Mouse (Mus musculus) C2C12 (cell line): ENCODE results near the gene Ccdc107. TPM values are rescaled to one million over a fixed set of nuclear protein-coding genes. Genes with fewer than 3 reads are reported as not detected.

Source experiments
- H3K27me3 ChIP-seq: one replicate; pipeline ENCODE4 v1.6.1; 2011; ENCODE audit not compliant: control insufficient read depth, insufficient read depth, insufficient read length
- H3K36me3 ChIP-seq: one replicate; pipeline ENCODE4 v1.6.1; 2011; ENCODE audit not compliant: control insufficient read depth, insufficient read depth
- H3K4me3 ChIP-seq: one replicate; pipeline ENCODE4 v1.5.1; 2011; ENCODE audit warnings: mild to moderate bottlenecking, control low read depth; ENCODE audit not compliant: poor library complexity, insufficient read depth, severe bottlenecking
- H3K79me2 ChIP-seq: one replicate; pipeline ENCODE4 v1.6.1; 2011; ENCODE audit not compliant: control insufficient read depth, insufficient read depth
- H3K79me3 ChIP-seq: one replicate; pipeline ENCODE4 v1.6.1; 2011; ENCODE audit warnings: low read depth, control low read depth
- H3ac ChIP-seq: one replicate; pipeline ENCODE3; 2011; ENCODE audit warnings: low read depth; ENCODE audit not compliant: control insufficient read depth, insufficient read length
- CEBPB ChIP-seq: IDR thresholded peaks from one replicate; pipeline ENCODE4 v1.6.1; 2011; ENCODE audit warnings: low read depth, mild to moderate bottlenecking, control low read depth, moderate library complexity
- CTCF ChIP-seq: IDR thresholded peaks from one replicate; pipeline ENCODE4 v1.5.1; 2011; ENCODE audit not compliant: control insufficient read depth, insufficient read depth, insufficient read length
- FOSL1 ChIP-seq: IDR thresholded peaks from one replicate; pipeline ENCODE4 v1.8.0; 2011; ENCODE audit warnings: mild to moderate bottlenecking, low read length; ENCODE audit not compliant: poor library complexity, insufficient read depth, severe bottlenecking
- MAX ChIP-seq: IDR thresholded peaks from one replicate; pipeline ENCODE4 v1.6.1; 2011; ENCODE audit warnings: mild to moderate bottlenecking, control low read depth
- MYOD1 ChIP-seq: IDR thresholded peaks from one replicate; pipeline ENCODE4 v1.6.1; 2011; ENCODE audit warnings: low read depth; ENCODE audit not compliant: control insufficient read depth, insufficient read length
- MYOG ChIP-seq: IDR thresholded peaks from one replicate; pipeline ENCODE4 v1.6.1; 2011; ENCODE audit not compliant: control insufficient read depth, insufficient read length; ENCODE audit errors: extremely low read depth
- USF1 ChIP-seq: IDR thresholded peaks from one replicate; pipeline ENCODE4 v1.6.1; 2011; ENCODE audit warnings: low read depth, mild to moderate bottlenecking, control low read depth, moderate library complexity
- polyA plus RNA-seq: library from polyadenylated mRNA; unstranded; fragments of >200 nt; fragmentation: generic; extraction: Trizol; gene quantifications from one replicate; pipeline ENCODE4 v1.2.1, GENCODE M21; 2012; ENCODE audit warnings: missing spikeins

Gene Ccdc107
- polyA plus RNA-seq, 1 experiment: 58.9 TPM

GRCm38 (mm10) chr4:43533270-43533669, 40.6 kb downstream of the Ccdc107 start:
- Histone ChIP-seq H3ac (no peak overlapping the region), H3K4me3 (no peak overlapping the region), H3K27me3 (no peaks in the 10 kb centered on the region), H3K79me3 (no peaks in the 10 kb centered on the region), H3K79me2 (no peaks in the 10 kb centered on the region), H3K36me3 (peaks cover 85% of the 10 kb centered on the region)
- TF ChIP-seq FOSL1: no peak
- TF ChIP-seq MYOD1: no peak
- TF ChIP-seq USF1: no peak
- TF ChIP-seq MYOG: no peak
- TF ChIP-seq CTCF: no peak
- TF ChIP-seq CEBPB: no peak
- TF ChIP-seq MAX: no peak

GRCm38 (mm10) chr4:43535628-43536027, 42.9 kb downstream of the Ccdc107 start:
- TF ChIP-seq CTCF: no peak
- no peak for TF ChIP-seq MAX
- no peak for TF ChIP-seq MYOG
- TF ChIP-seq MYOD1: no peak
- TF ChIP-seq FOSL1: no peak
- no peak for TF ChIP-seq USF1
- TF ChIP-seq CEBPB: no peak
- H3ac ChIP-seq: no peak overlapping the region

GRCm38 (mm10) chr4:43536031-43536430, 43.3 kb downstream of the Ccdc107 start:
- no peaks in the 10 kb centered on the region for H3K27me3 ChIP-seq
- TF ChIP-seq USF1 (no peak), MYOD1 (no peak), MAX (no peak), MYOG (no peak), CEBPB (no peak), CTCF (no peak), FOSL1 (no peak)
- H3K79me2 ChIP-seq: no peaks in the 10 kb centered on the region
- no peak overlapping the region for H3K4me3 ChIP-seq
- no peak overlapping the region for H3ac ChIP-seq
- H3K79me3 ChIP-seq: no peaks in the 10 kb centered on the region
- H3K36me3 ChIP-seq: peaks cover 97% of the 10 kb centered on the region

More at GRCm38 (mm10) chr4:43535628-43536027, 42.9 kb downstream of the Ccdc107 start:
- no peaks in the 10 kb centered on the region for H3K79me3 ChIP-seq
- no peaks in the 10 kb centered on the region for H3K27me3 ChIP-seq
- H3K36me3 ChIP-seq: peaks cover 98% of the 10 kb centered on the region
- H3K79me2 ChIP-seq: no peaks in the 10 kb centered on the region
- no peak overlapping the region for H3K4me3 ChIP-seq

- Histone ChIP-seq H3K79me2 (no peaks in the 10 kb centered on the region), H3ac (no peak overlapping the region), H3K27me3 (no peaks in the 10 kb centered on the region), H3K36me3 (peaks cover 97% of the 10 kb centered on the region), H3K4me3 (no peak overlapping the region), H3K79me3 (no peaks in the 10 kb centered on the region)
- TF ChIP-seq CTCF (no peak), MYOD1 (no peak), MYOG (no peak), FOSL1 (no peak), MAX (no peak), USF1 (no peak), CEBPB (no peak)
These were observed 49.3 kb downstream of the Ccdc107 start for GRCm38 (mm10) chr4:43542044-43542443.

Other genes starting within 250 kb of the Ccdc107 start
- gene Atp8b5, start 225.7 kb upstream of the Ccdc107 start, polyA plus RNA-seq: 0.04 TPM
- gene Rusc2, start 110.9 kb upstream of the Ccdc107 start, polyA plus RNA-seq: 18.8 TPM
- gene Fam166b, start 63.8 kb upstream of the Ccdc107 start, polyA plus RNA-seq: 0.06 TPM
- 28.9 TPM for gene Tesk1, start 51.0 kb upstream of the Ccdc107 start, polyA plus RNA-seq
- gene Cd72, start 38.3 kb upstream of the Ccdc107 start, polyA plus RNA-seq: 1.5 TPM
- gene Sit1, start 9.2 kb upstream of the Ccdc107 start, polyA plus RNA-seq: not detected
- gene Arhgef39, start 6.8 kb downstream of the Ccdc107 start, polyA plus RNA-seq: 11.7 TPM
- 0.67 TPM for gene Car9, start 14.1 kb downstream of the Ccdc107 start, polyA plus RNA-seq
- 622 TPM for gene Tpm2, start 30.9 kb downstream of the Ccdc107 start, polyA plus RNA-seq
- 52.4 TPM for gene Creb3, start 69.4 kb downstream of the Ccdc107 start, polyA plus RNA-seq
- gene Tln1, start 69.8 kb downstream of the Ccdc107 start, polyA plus RNA-seq: 158 TPM
- 22.6 TPM for gene Rgp1, start 85.8 kb downstream of the Ccdc107 start, polyA plus RNA-seq
- 6.0 TPM for gene Gba2, start 86.0 kb downstream of the Ccdc107 start, polyA plus RNA-seq
- not detected for gene Msmp, start 91.6 kb downstream of the Ccdc107 start, polyA plus RNA-seq
- gene Npr2, start 139.0 kb downstream of the Ccdc107 start, polyA plus RNA-seq: 7.3 TPM
- gene Spag8, start 160.7 kb downstream of the Ccdc107 start, polyA plus RNA-seq: 0.04 TPM
- 48.0 TPM for gene Hint2, start 163.6 kb downstream of the Ccdc107 start, polyA plus RNA-seq
- 0.16 TPM for gene Tmem8b, start 176.1 kb downstream of the Ccdc107 start, polyA plus RNA-seq
- 1.4 TPM for gene Fam221b, start 176.2 kb downstream of the Ccdc107 start, polyA plus RNA-seq
- gene Olfr70, start 207.9 kb downstream of the Ccdc107 start, polyA plus RNA-seq: not detected
- gene Olfr71, start 217.4 kb downstream of the Ccdc107 start, polyA plus RNA-seq: not detected
- gene Hrct1, start 234.3 kb downstream of the Ccdc107 start, polyA plus RNA-seq: 5.0 TPM
- 0.11 TPM for gene Spaar, start 237.1 kb downstream of the Ccdc107 start, polyA plus RNA-seq